Mouse (Mus musculus) lung, adult 2 months (tissue): ENCODE data around the gene Gpr37. TPM values are rescaled to one million over a fixed set of nuclear protein-coding genes. Genes with fewer than 3 reads are reported as not detected.

Experiments
- DNase-seq: peaks from one replicate; pipeline ENCODE4 v3.0.0; 2022
- H3K4me1 ChIP-seq: fragments of 200-500 bp; 2 replicates; pipeline ENCODE4 v1.6.1; 2011; ENCODE audit warnings: low read length; ENCODE audit not compliant: control insufficient read depth, insufficient read depth
- H3K4me3 ChIP-seq: fragments of 200-500 bp; replicated peaks from 2 replicates; pipeline ENCODE3; 2011; ENCODE audit warnings: low read depth, mild to moderate bottlenecking, control low read depth, low read length; ENCODE audit errors: extremely low read depth
- CTCF ChIP-seq: fragments of 200-500 bp; IDR thresholded peaks from 2 replicates; pipeline ENCODE4 v1.5.1; 2011; ENCODE audit warnings: mild to moderate bottlenecking, low read length, control low read depth; ENCODE audit not compliant: insufficient read depth
- POLR2A ChIP-seq: fragments of 200-500 bp; IDR thresholded peaks from 2 replicates; pipeline ENCODE4 v1.6.1; 2011; ENCODE audit warnings: low read depth, mild to moderate bottlenecking, control low read depth, low read length, borderline replicate concordance; ENCODE audit errors: extremely low read depth
- WGBS: fragments of 180-500 bp; shearing (Covaris S2); methylation state at CpG from one replicate; pipeline ENCODE4 v1.1.7; 2018; 5-methylcytosine and 5-hydroxymethylcytosine counted together
- polyA plus RNA-seq: library from polyadenylated mRNA; depleted of rRNA; stranded (reverse); fragments of >200 nt; gene quantifications from 2 replicates; pipeline ENCODE4 v1.2.3, GENCODE M21; 2012; rRNA removed

Gpr37 gene
- polyA plus RNA-seq, result 0.06 and 0.09 TPM in 2 replicates

DNA sequence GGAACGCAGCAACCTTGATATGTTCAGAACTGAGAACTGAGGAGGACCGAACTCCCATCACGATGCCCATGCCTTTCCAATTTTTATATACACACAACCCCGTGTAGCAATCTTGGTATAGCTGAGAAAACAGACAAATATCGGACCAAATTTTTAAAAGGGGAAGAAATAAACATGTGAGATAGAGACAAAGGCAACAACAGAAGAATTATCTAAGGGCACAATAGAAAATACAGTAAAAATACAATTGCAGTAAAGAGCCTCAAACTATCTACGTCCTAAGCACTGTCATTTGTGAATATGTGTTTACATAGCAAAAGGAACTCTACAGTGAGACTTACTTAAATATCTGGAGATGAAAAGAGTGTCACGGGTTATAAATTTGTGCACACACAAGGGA, at the start of gene Gpr37:
Gene Gpr37 (minus strand): TSS at position 101 of the 400 bp plus-strand sequence.
- Histone ChIP-seq H3K4me3 (peak within 1 kb of the TSS; percentile 26), H3K4me1 (peaks cover 2% of the 10 kb centered on the region; the same call in 1 of the 2 replicates)
- 28% methylated on average over 7 of the region's 7 CpGs for WGBS
- TF ChIP-seq POLR2A (no peak), CTCF (no peak)
- DNase-seq, result no peak

DNA sequence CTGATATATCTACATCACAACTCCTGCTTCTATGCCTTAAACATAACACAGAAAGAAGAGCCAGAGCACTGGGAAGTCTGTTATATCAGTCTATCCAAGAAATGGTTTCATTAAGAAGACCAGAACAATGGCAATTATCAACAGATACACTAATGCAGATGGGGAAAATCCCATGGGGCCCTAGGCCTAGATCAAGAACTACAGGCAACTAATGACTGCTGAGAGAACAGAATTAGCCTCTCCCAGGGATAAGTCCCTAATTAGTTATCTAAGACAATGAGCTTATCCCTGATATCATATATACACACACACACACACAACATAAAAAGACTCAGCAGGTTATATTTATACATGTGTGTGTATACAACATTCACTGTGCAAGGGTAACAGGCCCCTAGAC, 46.0 kb upstream of the Gpr37 start:
- no peak for TF ChIP-seq CTCF
- TF ChIP-seq POLR2A, result no peak
- DNase-seq, result no peak
- Histone ChIP-seq H3K4me3 (no peak overlapping the region), H3K4me1 (no peaks in the 10 kb centered on the region)

DNA sequence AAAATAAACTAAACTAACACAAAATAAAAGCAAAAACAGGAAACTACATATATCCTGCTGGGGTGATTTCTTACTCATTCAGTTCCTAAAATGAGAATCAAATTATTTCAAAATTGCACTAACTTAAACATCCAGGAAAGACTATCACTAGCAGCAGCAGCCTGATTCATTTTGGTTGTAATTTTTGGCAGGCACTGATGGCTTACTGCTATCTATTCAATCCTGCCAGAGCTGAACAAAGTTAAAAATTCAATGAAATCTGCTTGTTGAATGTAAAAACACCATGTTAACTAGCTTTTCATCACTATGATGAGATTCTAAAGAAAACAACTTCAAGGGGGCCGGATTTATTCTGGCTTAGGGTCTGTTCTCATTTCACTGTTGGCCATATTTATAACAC, 36.0 kb upstream of the Gpr37 start:
- 79% methylated on average over 1 of the region's 1 CpGs for WGBS
- DNase-seq, result no peak
- TF ChIP-seq CTCF (no peak), POLR2A (no peak)
- Histone ChIP-seq H3K4me3 (no peak overlapping the region), H3K4me1 (no peaks in the 10 kb centered on the region)

DNA sequence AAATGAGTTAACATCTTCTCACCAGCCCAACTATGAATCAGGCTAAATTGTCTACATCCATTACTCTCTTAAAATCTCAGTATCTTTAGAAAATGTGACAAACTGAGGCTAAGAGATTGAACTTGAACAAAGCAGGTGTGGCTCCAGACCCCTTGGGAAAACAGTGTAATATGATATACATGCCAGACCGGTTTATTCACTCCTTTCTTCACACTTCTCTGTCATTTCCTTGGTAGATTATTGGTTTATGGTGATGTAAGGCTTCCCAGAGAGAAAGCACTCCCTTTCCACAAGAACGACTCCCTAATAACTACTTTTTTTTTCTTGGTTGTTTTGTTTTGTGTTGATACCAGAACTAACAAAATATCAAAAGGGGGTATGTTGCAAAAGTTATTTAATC, 20.1 kb upstream of the Gpr37 start:
- H3K4me1 ChIP-seq, result no peaks in the 10 kb centered on the region
- TF ChIP-seq POLR2A (no peak), CTCF (no peak)
- DNase-seq, result no peak
- 23% methylated on average over 2 of the region's 2 CpGs for WGBS
- no peak overlapping the region for H3K4me3 ChIP-seq

DNA sequence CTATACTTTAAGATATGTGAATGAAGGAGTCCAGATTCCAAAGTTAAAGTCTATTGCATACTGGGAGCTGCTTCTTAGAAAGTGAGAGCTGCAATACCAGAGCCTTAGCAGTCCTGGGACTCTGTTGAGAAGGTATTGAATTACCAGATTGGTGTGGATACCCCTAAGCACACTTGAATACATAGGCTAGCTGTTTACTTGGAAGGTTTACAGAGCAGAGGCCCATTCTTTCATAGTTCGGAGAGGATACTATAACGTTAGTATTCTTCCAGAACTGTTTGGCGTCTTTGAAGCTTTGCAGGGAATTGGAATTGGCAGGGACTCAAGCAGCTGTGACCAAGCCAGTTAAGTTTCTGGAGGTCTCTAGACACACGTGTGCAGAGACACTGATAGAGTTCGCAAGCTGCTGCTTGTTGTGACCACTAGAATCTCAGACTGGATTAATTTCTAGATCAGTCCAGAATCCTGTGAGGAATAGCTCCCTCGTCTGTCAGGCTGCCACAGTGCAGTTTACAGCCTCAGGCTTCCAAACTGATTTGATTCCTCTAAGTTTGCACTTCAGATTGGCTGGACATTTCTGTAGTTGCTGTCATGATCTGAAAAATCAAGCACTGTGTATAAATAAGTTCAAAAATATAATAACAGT, 18.8 kb upstream of the Gpr37 start:
- WGBS, result 32% methylated on average over 6 of the region's 6 CpGs
- Histone ChIP-seq H3K4me3 (no peak overlapping the region), H3K4me1 (no peaks in the 10 kb centered on the region)
- TF ChIP-seq CTCF (no peak), POLR2A (no peak)
- no peak for DNase-seq

DNA sequence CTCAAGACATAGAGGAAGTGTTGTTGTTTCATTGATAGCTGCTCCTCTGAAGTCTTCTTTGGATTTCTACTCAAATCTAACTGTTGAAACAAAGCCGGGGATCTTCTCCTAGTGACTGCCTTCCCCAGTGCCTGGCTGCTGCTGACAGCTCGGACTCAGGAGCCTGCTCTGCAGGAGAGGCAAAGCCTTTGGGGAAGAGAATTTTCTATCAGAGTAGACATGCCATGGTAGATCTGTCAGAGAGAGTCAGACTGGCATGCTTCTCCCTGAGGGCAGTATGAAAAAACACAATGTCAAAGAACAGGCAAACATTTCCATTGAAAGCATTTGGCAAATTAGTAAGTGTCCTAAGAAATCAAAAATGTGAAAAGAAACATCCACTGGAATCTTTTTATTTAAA, 9.4 kb upstream of the Gpr37 start:
- 31% methylated on average over 2 of the region's 2 CpGs for WGBS
- no peak for DNase-seq
- TF ChIP-seq POLR2A (no peak), CTCF (no peak)
- Histone ChIP-seq H3K4me1 (no peaks in the 10 kb centered on the region), H3K4me3 (no peak overlapping the region)

DNA sequence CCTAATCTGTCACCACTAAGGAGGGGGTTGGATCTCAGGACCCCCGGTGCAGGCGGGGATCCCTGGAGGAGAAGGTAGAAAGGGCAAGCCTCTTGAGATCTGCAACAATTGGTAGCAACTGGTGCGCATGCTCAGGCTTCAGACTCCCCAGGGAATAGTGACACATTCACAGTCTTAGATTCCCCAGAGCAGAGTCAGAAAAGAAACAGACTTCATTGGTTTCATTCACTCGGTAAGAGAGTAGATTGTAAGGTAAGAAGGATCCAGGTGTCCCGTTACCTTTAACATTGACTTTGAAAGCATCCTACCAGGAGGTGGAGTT, 284 bp downstream of the Gpr37 start:
- TF ChIP-seq POLR2A (no peak), CTCF (no peak)
- WGBS, result 2% methylated on average over 5 of the region's 5 CpGs
- DNase-seq, result no peak
- Histone ChIP-seq H3K4me1 (peaks cover 2% of the 10 kb centered on the region; the same call in 1 of the 2 replicates), H3K4me3 (no peak overlapping the region)

GRCm38 (mm10) chr6:25689520-25690283, 827 bp downstream of the Gpr37 start:
- TF ChIP-seq POLR2A (no peak), CTCF (no peak)

GRCm38 (mm10) chr6:25688927-25689519, 1.5 kb downstream of the Gpr37 start:
- 2% methylated on average over 25 of the region's 25 CpGs for WGBS
- H3K4me3 ChIP-seq, result no peak overlapping the region
- no peak for DNase-seq
- no peak for TF ChIP-seq POLR2A
- H3K4me1 ChIP-seq, result peaks cover 2% of the 10 kb centered on the region; the same call in 1 of the 2 replicates

More at GRCm38 (mm10) chr6:25689520-25690283, 827 bp downstream of the Gpr37 start:
- no peak for DNase-seq
- peaks cover 2% of the 10 kb centered on the region; the same call in 1 of the 2 replicates for H3K4me1 ChIP-seq
- WGBS, result under 1% methylated on average over 43 of the region's 43 CpGs
- peak overlapping the region; percentile 26 for H3K4me3 ChIP-seq
